Mouse (Mus musculus) adrenal gland (tissue): ENCODE data around the gene Nectin1.

Experiments
- intact Hi-C: fragments of 180-260 bp; cut with DNase I; formaldehyde crosslinking; loops from one replicate; pipeline ENCODE4 v1.15.1; 2025

Nectin1 gene

GRCm38 (mm10) chr9:43796841-43797740 is 53.3 kb downstream of the Nectin1 start:
- intact Hi-C loops = no loop called here

- intact Hi-C loops = no loop called here
Observed at GRCm38 (mm10) chr9:43797746-43798145, 54.0 kb downstream of the Nectin1 start.

GRCm38 (mm10) chr9:43800525-43800924 is 56.7 kb downstream of the Nectin1 start:
- intact Hi-C loops = loop anchor here (5.0 kb wide), 1 partner anchor 458 kb away; no protein-coding TSS in a partner anchor

GRCm38 (mm10) chr9:43801911-43802310 is 58.1 kb downstream of the Nectin1 start:
- intact Hi-C loops = loop anchor here (1.0 to 5.0 kb wide), 2 partner anchors 59 to 460 kb away; partner anchors contain the start of gene Nectin1

GRCm38 (mm10) chr9:43807565-43807964 is 63.8 kb downstream of the Nectin1 start:
- intact Hi-C loops = no loop called here

GRCm38 (mm10) chr9:43808099-43808498 is 64.3 kb downstream of the Nectin1 start:
- intact Hi-C loops = no loop called here

GRCm38 (mm10) chr9:43808546-43808945 is 64.8 kb downstream of the Nectin1 start:
- intact Hi-C loops = no loop called here

- intact Hi-C loops = no loop called here
Observed at GRCm38 (mm10) chr9:43813156-43813555, 69.4 kb downstream of the Nectin1 start.

- intact Hi-C loops = no loop called here
Observed at GRCm38 (mm10) chr9:43822206-43822605, 78.4 kb downstream of the Nectin1 start.

GRCm38 (mm10) chr9:43825178-43825577 is 81.4 kb downstream of the Nectin1 start:
- intact Hi-C loops = loop anchor here (5.0 kb wide), 1 partner anchor 488 kb away; no protein-coding TSS in a partner anchor

- intact Hi-C loops = loop anchor here (5.0 kb wide), 1 partner anchor 489 kb away; no protein-coding TSS in a partner anchor
Observed at GRCm38 (mm10) chr9:43826558-43827253, 82.9 kb downstream of the Nectin1 start.

GRCm38 (mm10) chr9:43827593-43827992 is 83.8 kb downstream of the Nectin1 start:
- intact Hi-C loops = loop anchor here (5.0 kb wide), 1 partner anchor 490 kb away; no protein-coding TSS in a partner anchor

- intact Hi-C loops = loop anchor here (5.0 kb wide), 1 partner anchor 492 kb away; no protein-coding TSS in a partner anchor
Observed at GRCm38 (mm10) chr9:43828960-43829359, 85.2 kb downstream of the Nectin1 start.

GRCm38 (mm10) chr9:43833232-43833631 is 89.4 kb downstream of the Nectin1 start:
- intact Hi-C loops = no loop called here

GRCm38 (mm10) chr9:43834283-43834682 is 90.5 kb downstream of the Nectin1 start:
- intact Hi-C loops = no loop called here

- intact Hi-C loops = no loop called here
Observed at GRCm38 (mm10) chr9:43838561-43838960, 94.8 kb downstream of the Nectin1 start.

GRCm38 (mm10) chr9:43842921-43843577 is 99.3 kb downstream of the Nectin1 start:
- intact Hi-C loops = no loop called here

- intact Hi-C loops = no loop called here
Observed at GRCm38 (mm10) chr9:43843711-43844127, 99.9 kb downstream of the Nectin1 start.

- intact Hi-C loops = no loop called here
Observed at GRCm38 (mm10) chr9:43845660-43846455, 102.1 kb downstream of the Nectin1 start.

GRCm38 (mm10) chr9:43847861-43848260 is 104.1 kb downstream of the Nectin1 start:
- intact Hi-C loops = no loop called here
